ENCODE assay signal across 8 mouse cellular contexts in the genomic region with DNA sequence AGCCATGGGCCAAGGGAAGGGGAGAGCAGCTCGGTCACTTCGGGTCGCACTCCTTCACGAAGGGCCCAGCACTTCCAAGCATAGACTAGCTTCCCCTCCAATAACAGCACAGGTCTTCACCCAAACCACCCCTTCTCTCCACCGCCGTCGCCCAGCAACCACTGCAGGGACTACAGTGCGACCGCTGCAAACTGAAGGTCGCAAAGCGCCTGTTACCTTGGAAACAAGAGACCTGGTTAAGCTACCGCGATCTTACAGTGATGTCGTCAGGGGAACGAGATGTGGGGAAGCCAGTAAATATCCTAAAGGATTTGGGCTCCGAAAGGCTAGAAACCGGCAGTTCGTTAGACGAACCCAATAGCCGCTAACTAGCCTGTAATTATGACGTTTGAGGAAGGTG. TPM values are rescaled to one million over a fixed set of nuclear protein-coding genes. Genes with fewer than 3 reads are reported as not detected.
DNase-seq lines count a peak whose midpoint lies in the region; ATAC-seq and TF ChIP-seq lines count a peak whose summit lies in the region.

A gene (minus strand): TSS at position 143 of the 400 bp plus-strand sequence.

- intact Hi-C loops in heart, adult 2 months (cut with DNase I), result loop anchor here (1.0 to 5.0 kb wide), 3 partner anchors 47 to 206 kb away; no protein-coding TSS in a partner anchor

- 0 out of 2 replicates have a peak, but pooled peaks cover 3% of the 10 kb centered on the region for H3K4me1 ChIP-seq in embryonic facial prominence, embryonic 14.5 days (ENCODE audit: control insufficient read depth, insufficient read depth, low read length)
- H3K4me1 ChIP-seq in heart, adult 2 months (ENCODE audit: control insufficient read depth, insufficient read depth, low read length), result no peaks in the 10 kb centered on the region; the same call in 1 of the 2 replicates
- H3K4me1 ChIP-seq in limb, embryonic 10.5 days, result peaks cover 22% of the 10 kb centered on the region
- H3K4me1 ChIP-seq in midbrain, embryonic 11.5 days (ENCODE audit: control insufficient read depth, insufficient read depth, low read length), result peaks cover 6% of the 10 kb centered on the region

- no peak for TF ChIP-seq EP300 in heart, adult 2 months (IDR thresholded peaks at IDR 0.05; ENCODE audit: insufficient read depth, low read depth, low read length)

- TF ChIP-seq POLR2A in heart, adult 2 months (IDR thresholded peaks at IDR 0.05; ENCODE audit: insufficient read depth, low read depth, low read length), result no peak

- 1% methylated on average over 21 of the region's 21 CpGs for WGBS in embryonic facial prominence, embryonic 14.5 days
- 10% methylated on average over 21 of the region's 21 CpGs for WGBS in heart, adult 2 months
- WGBS in limb, embryonic 10.5 days, result under 1% methylated on average over 21 of the region's 21 CpGs
- under 1% methylated on average over 21 of the region's 21 CpGs for WGBS in midbrain, embryonic 11.5 days

- H3K9me3 ChIP-seq in embryonic facial prominence, embryonic 14.5 days (ENCODE audit: control insufficient read depth, low read length), result 0 out of 2 replicates have a peak, but pooled peaks cover 3% of the 10 kb centered on the region
- no peaks in the 10 kb centered on the region for H3K9me3 ChIP-seq in limb, embryonic 10.5 days (replicated peaks)
- peaks cover 2% of the 10 kb centered on the region; the same call in 1 of the 2 replicates for H3K9me3 ChIP-seq in midbrain, embryonic 11.5 days (ENCODE audit: control insufficient read depth, low read length)

- peak; percentile 99 for DNase-seq in brain, adult 2 months (ENCODE audit: low read depth, low spot score)
- DNase-seq in embryonic facial prominence, embryonic 14.5 days (ENCODE audit: low spot score), result peak; percentile 97
- peak; percentile 65 to 79 for DNase-seq in heart, adult 2 months
- peak; percentile 80 for DNase-seq in kidney, adult 18-20 months
- DNase-seq in limb, embryonic 10.5 days (ENCODE audit: low spot score), result peak; percentile 94
- peak; percentile 99 for DNase-seq in midbrain, embryonic 11.5 days (ENCODE audit: low spot score, missing footprints)
- DNase-seq in right cerebral cortex, postnatal 4 days, result peak; percentile 86
- no peak for DNase-seq in MN1 (ENCODE audit: low spot score)

- H3K4me2 ChIP-seq in embryonic facial prominence, embryonic 14.5 days (ENCODE audit: low read depth, low read length), result peak within 1 kb of the TSS; percentile 64
- peak within 1 kb of the TSS; percentile 75 for H3K4me2 ChIP-seq in midbrain, embryonic 11.5 days

- H3K27me3 ChIP-seq in embryonic facial prominence, embryonic 14.5 days (replicated peaks; ENCODE audit: control insufficient read depth, insufficient read depth, low read length), result no peaks in the 10 kb centered on the region
- no peaks in the 10 kb centered on the region for H3K27me3 ChIP-seq in heart, adult 2 months (ENCODE audit: control insufficient read depth, insufficient read depth, low read length)
- no peaks in the 10 kb centered on the region for H3K27me3 ChIP-seq in limb, embryonic 10.5 days (ENCODE audit: low read depth, poor library complexity, severe bottlenecking)
- H3K27me3 ChIP-seq in midbrain, embryonic 11.5 days (ENCODE audit: control insufficient read depth, insufficient read depth, low read length), result no peaks in the 10 kb centered on the region

- peak; percentile 97 for ATAC-seq in embryonic facial prominence, embryonic 14.5 days (ENCODE audit: low read depth)
- peak; percentile 96 for ATAC-seq in midbrain, embryonic 11.5 days (ENCODE audit: low FRiP score)

- H3K4me3 ChIP-seq in embryonic facial prominence, embryonic 14.5 days (ENCODE audit: low read depth, low read length), result peak within 1 kb of the TSS; percentile 46
- peak within 1 kb of the TSS; percentile 13 for H3K4me3 ChIP-seq in heart, adult 2 months
- H3K4me3 ChIP-seq in limb, embryonic 10.5 days, result peak within 1 kb of the TSS; percentile 64
- peak within 1 kb of the TSS; percentile 43 for H3K4me3 ChIP-seq in midbrain, embryonic 11.5 days (ENCODE audit: low read depth, low read length)

- no peak within 1 kb of the TSS; the same call in 1 of the 2 replicates for H3K27ac ChIP-seq in embryonic facial prominence, embryonic 14.5 days (replicated peaks; ENCODE audit: low read depth, low read length)
- H3K27ac ChIP-seq in heart, adult 2 months, result peak within 1 kb of the TSS; percentile 44; the same call in 1 of the 2 replicates
- H3K27ac ChIP-seq in limb, embryonic 10.5 days, result peak within 1 kb of the TSS; percentile 84
- peak within 1 kb of the TSS; percentile 17; the same call in 1 of the 2 replicates for H3K27ac ChIP-seq in midbrain, embryonic 11.5 days (ENCODE audit: low read depth, low read length)

- peak within 1 kb of the TSS; percentile 61 for H3K9ac ChIP-seq in embryonic facial prominence, embryonic 14.5 days (ENCODE audit: low read depth, low read length)
- H3K9ac ChIP-seq in heart, adult 2 months (ENCODE audit: low read depth, low read length), result peak within 1 kb of the TSS; percentile 49; the same call in 1 of the 2 replicates
- peak within 1 kb of the TSS; percentile 64 for H3K9ac ChIP-seq in midbrain, embryonic 11.5 days (ENCODE audit: low read length)

- H3K79me2 ChIP-seq in heart, adult 2 months (replicated peaks; ENCODE audit: control insufficient read depth, insufficient read depth, low read length), result no peaks in the 10 kb centered on the region

- no peak for TF ChIP-seq CTCF in heart, adult 2 months (IDR thresholded peaks at IDR 0.05)

- H3K36me3 ChIP-seq in embryonic facial prominence, embryonic 14.5 days (ENCODE audit: control insufficient read depth, insufficient read depth, low read length), result peaks cover 12% of the 10 kb centered on the region
- no peaks in the 10 kb centered on the region for H3K36me3 ChIP-seq in heart, adult 2 months (ENCODE audit: control insufficient read depth, insufficient read depth, low read length)
- peaks cover 36% of the 10 kb centered on the region for H3K36me3 ChIP-seq in limb, embryonic 10.5 days
- peaks cover 3% of the 10 kb centered on the region; the same call in 1 of the 2 replicates for H3K36me3 ChIP-seq in midbrain, embryonic 11.5 days (ENCODE audit: control insufficient read depth, insufficient read depth, low read length)

RNA-seq across cellular contexts. Expression of the gene that starts here (rescaled TPM):
- 2.2 and 3.0 TPM in 2 replicates for polyA plus RNA-seq in embryonic facial prominence, embryonic 14.5 days (2014; fragmentation: Nextera tagmentation; extraction: Ambion mirVana)
- under 1 TPM in 1 of 2 experiments, not detected in 1; 0.16 TPM for total RNA-seq in heart, adult 2 months (2021)
- 0.20 and 0.25 TPM in 2 replicates for polyA plus RNA-seq in heart, adult 2 months (2012; rRNA removed)
- 1.6 and 2.4 TPM in 2 replicates for polyA plus RNA-seq in limb, embryonic 10.5 days (2016; fragmentation: Nextera tagmentation; extraction: Ambion mirVana)
- polyA plus RNA-seq in midbrain, embryonic 11.5 days (2014; fragmentation: Nextera tagmentation; extraction: Ambion mirVana), result 1.4 and 2.3 TPM in 2 replicates

Comparison
In these comparisons a context has a peak if more than half of its experiments do, and no peak if none do; other contexts are left out.
1. Peak in DNase-seq, H3K4me3 ChIP-seq, H3K27ac ChIP-seq and H3K9ac ChIP-seq in heart, adult 2 months; RNA of the gene not detected or under 1 TPM.
2. H3K4me3 ChIP-seq: peak in every context shown above with its lines; median percentile 64 in limb, embryonic 10.5 days; 46 in embryonic facial prominence, embryonic 14.5 days; 43 in midbrain, embryonic 11.5 days; 13 in heart, adult 2 months.